Mouse (Mus musculus) liver, postnatal 0 days (tissue): ENCODE data around the gene Myoz1.

Experiments used
- CTCF ChIP-seq: sonication (generic); IDR thresholded peaks from 2 replicates; pipeline ENCODE4 v1.5.1; 2016; ENCODE audit warnings: antibody characterized with exemption, low read depth
- EP300 ChIP-seq: IDR thresholded peaks from 2 replicates; pipeline ENCODE4 v1.6.1; 2016; ENCODE audit warnings: antibody characterized with exemption, low read depth, mild to moderate bottlenecking

DNA sequence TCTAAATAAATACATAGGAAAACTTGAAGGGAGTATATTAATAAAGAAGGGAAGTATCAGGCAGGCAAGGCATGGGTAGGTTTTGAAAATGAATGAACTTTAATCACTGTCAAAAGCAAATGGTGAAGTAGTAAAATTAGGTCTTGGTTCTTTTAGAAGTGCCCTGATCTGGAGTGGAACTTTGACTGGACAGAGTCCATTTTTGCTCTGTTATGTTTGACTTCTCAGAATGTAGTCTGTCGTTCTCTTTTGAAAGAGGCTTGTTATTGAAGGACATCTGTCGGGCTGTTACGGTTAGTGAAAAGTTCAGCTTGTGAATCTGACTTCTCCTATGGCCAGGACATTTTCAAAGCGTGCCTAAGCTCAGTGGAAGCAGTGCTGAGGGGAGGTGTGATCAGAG lies 21.6 kb upstream of the Myoz1 start:
- TF ChIP-seq CTCF (no peak), EP300 (no peak)
